Mouse (Mus musculus) left cerebral cortex, adult 11 months (tissue): ENCODE results near the gene Ndufb5.
"Not testable (repeated sequence)": the region's sequence is repeated elsewhere in the genome, so short reads cannot be mapped to it uniquely, and the experiment has no call there.

Experiments
- DNase-seq: peaks from one replicate; pipeline ENCODE4 v3.0.0; 2022; ENCODE audit warnings: low spot score

Ndufb5 gene

GRCm38 (mm10) chr3:32736244-32737171 lies at the start of gene Ndufb5:
Gene Ndufb5 (plus strand): TSS chr3:32736990.
- peak; percentile 99 for DNase-seq

GRCm38 (mm10) chr3:32687156-32687555 lies 49.6 kb upstream of the Ndufb5 start:
- DNase-seq: no peak

- no peak for DNase-seq
Measured at GRCm38 (mm10) chr3:32689567-32689999, 47.2 kb upstream of the Ndufb5 start.

- no peak for DNase-seq
Measured at GRCm38 (mm10) chr3:32690008-32690407, 46.8 kb upstream of the Ndufb5 start.

- DNase-seq: no peak
Measured at GRCm38 (mm10) chr3:32690901-32691300, 45.9 kb upstream of the Ndufb5 start.

- no peak for DNase-seq
Measured at GRCm38 (mm10) chr3:32691841-32692240, 44.9 kb upstream of the Ndufb5 start.

GRCm38 (mm10) chr3:32694211-32694610 lies 42.6 kb upstream of the Ndufb5 start:
- no peak for DNase-seq

- DNase-seq: no peak
Measured at GRCm38 (mm10) chr3:32694737-32695582, 41.8 kb upstream of the Ndufb5 start.

- no peak for DNase-seq
Measured at GRCm38 (mm10) chr3:32695583-32695980, 41.2 kb upstream of the Ndufb5 start.

GRCm38 (mm10) chr3:32698228-32698863 lies 38.4 kb upstream of the Ndufb5 start:
- peak; percentile 93 for DNase-seq

- not testable (repeated sequence) for DNase-seq
Measured at GRCm38 (mm10) chr3:32704021-32704420, 32.8 kb upstream of the Ndufb5 start.

- DNase-seq: not testable (repeated sequence)
Measured at GRCm38 (mm10) chr3:32704632-32705031, 32.2 kb upstream of the Ndufb5 start.

- DNase-seq: not testable (repeated sequence)
Measured at GRCm38 (mm10) chr3:32705647-32706348, 31.0 kb upstream of the Ndufb5 start, which contains the start of gene Actl6a. Gene Actl6a (plus strand): TSS chr3:32706298.

GRCm38 (mm10) chr3:32708052-32708367 lies 28.8 kb upstream of the Ndufb5 start:
- DNase-seq: no peak

GRCm38 (mm10) chr3:32708368-32709231 lies 28.2 kb upstream of the Ndufb5 start:
- peak; percentile 98 for DNase-seq

- no peak for DNase-seq
Measured at GRCm38 (mm10) chr3:32709388-32709787, 27.4 kb upstream of the Ndufb5 start.

GRCm38 (mm10) chr3:32713711-32714110 lies 23.1 kb upstream of the Ndufb5 start:
- no peak for DNase-seq

- not testable (repeated sequence) for DNase-seq
Measured at GRCm38 (mm10) chr3:32717403-32717802, 19.4 kb upstream of the Ndufb5 start.

- no peak for DNase-seq
Measured at GRCm38 (mm10) chr3:32718271-32718670, 18.5 kb upstream of the Ndufb5 start.

- DNase-seq: no peak
Measured at GRCm38 (mm10) chr3:32724191-32724590, 12.6 kb upstream of the Ndufb5 start.

- DNase-seq: no peak
Measured at GRCm38 (mm10) chr3:32725951-32726350, 10.8 kb upstream of the Ndufb5 start.
